Mouse (Mus musculus) heart, embryonic 16.5 days (tissue): Measurements from ENCODE around the gene Gm38393. TPM values are rescaled to one million over a fixed set of nuclear protein-coding genes. Genes with fewer than 3 reads are reported as not detected.

Source experiments
- polyA plus RNA-seq: library from polyadenylated mRNA; unstranded; fragments of >200 nt; fragmentation: Nextera tagmentation; extraction: Ambion mirVana; gene quantifications from 2 replicates; pipeline ENCODE4 v1.2.1, GENCODE M21; 2015

Gm38393 gene
- polyA plus RNA-seq, 1 experiment from 2014 or later = 0.12 TPM

Other genes with a start within 250 kb of the Gm38393 start
- gene Snurf, start within 50 bp of the Gm38393 start, polyA plus RNA-seq = 33.8 and 34.5 TPM in 2 replicates
- 45.6 and 49.3 TPM in 2 replicates for gene Snrpn, start 135.2 kb upstream of the Gm38393 start, polyA plus RNA-seq